Mouse (Mus musculus) cortical plate, adult 2 months (tissue): ENCODE measurements around the gene Bcat2.

ENCODE experiments used
- CTCF ChIP-seq: fragments of 200-500 bp; IDR thresholded peaks from 2 replicates; pipeline ENCODE4 v1.5.1; 2011; ENCODE audit warnings: mild to moderate bottlenecking, control low read depth, low read length; ENCODE audit not compliant: insufficient read depth; ENCODE audit errors: extremely low read depth
- POLR2A ChIP-seq: fragments of 200-500 bp; IDR thresholded peaks from 2 replicates; pipeline ENCODE4 v1.6.1; 2011; ENCODE audit warnings: mild to moderate bottlenecking, low read length, control low read depth; ENCODE audit not compliant: insufficient read depth; ENCODE audit errors: extremely low read depth

- TF ChIP-seq CTCF (no peak), POLR2A (no peak)
Observed at GRCm38 (mm10) chr7:45522957-45523676, 46.8 kb upstream of the Bcat2 start.
